Mouse (Mus musculus): ENCODE measurements around the gene E2f8.
A peak's percentile ranks its signal among the peaks of the same experiment; 100 is the strongest.

The E2f8 gene

DNA sequence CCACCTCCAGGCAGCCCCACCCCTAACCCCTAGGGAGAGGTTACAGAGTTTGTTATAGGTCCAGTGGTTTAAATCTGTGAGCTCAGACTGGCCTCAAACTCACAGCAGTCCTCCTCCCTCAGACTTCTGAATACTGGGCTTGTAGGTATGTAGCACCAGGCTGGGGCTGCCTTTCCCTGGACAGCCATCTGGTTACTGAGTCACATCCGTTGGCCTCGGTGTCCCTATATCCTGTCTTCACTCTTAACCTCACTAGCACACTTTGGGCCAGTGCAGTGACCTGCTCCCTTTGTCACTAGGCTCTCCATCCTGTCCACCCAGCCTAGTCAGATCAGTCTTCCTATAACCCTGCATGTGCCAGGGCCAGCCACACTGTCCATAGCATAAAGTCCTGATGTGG, 7.4 kb upstream of the E2f8 start:
- DNase-seq: no peak

- no peak for DNase-seq
Observed at GRCm38 (mm10) chr7:48887973-48888372, 6.6 kb upstream of the E2f8 start.

DNA sequence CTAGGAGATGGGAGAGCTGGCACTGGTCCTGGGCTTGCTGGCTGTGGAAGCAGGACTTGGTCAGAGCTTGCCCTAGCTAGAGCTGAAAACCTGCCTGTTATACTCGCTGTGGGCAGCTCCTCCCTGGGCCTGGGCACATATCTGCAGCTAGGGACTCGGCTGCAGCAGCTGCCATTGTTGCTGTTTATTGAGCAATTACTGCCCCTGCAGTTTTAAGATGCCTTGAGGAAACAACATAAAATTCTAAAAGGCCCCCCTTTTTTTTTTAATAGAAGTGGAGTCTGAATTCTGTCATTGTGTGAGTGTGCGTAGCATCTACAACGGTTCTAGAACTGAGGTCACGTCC, 2.8 kb upstream of the E2f8 start:
- DNase-seq: no peak

- no peak for DNase-seq
Observed at GRCm38 (mm10) chr7:48883525-48884265, 2.3 kb upstream of the E2f8 start.

DNA sequence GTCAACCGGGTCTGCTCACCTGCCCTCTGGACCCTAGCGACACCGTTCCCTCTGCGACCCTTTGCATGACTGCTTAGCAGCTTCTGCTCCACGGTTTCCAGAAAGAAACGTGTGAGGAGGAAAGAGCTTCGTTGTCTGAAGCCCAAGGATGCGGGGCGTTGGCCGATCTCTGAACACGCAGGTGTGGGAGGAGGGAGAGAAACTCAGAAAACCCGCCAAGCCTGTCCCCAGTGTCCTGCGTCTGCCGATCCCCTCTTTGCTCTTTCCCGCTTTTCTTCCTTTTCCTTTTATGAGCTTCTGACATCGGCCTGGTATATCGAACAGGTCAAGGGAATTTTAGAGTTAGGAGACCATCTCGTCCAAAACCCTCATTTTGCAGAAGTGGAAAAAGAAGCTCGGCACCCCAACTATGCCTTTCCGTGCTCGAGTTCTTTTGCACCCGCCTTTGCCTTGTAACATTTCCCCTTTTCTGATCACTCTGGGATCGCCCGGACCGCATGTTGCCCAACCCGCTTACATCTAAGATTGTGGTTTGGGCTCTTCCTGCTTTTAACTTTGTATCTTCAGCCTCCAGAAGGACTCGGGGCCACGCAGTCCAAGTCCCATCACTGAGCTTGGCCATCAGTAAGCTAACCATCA, 694 bp upstream of the E2f8 start:
- DNase-seq: no peak

DNA sequence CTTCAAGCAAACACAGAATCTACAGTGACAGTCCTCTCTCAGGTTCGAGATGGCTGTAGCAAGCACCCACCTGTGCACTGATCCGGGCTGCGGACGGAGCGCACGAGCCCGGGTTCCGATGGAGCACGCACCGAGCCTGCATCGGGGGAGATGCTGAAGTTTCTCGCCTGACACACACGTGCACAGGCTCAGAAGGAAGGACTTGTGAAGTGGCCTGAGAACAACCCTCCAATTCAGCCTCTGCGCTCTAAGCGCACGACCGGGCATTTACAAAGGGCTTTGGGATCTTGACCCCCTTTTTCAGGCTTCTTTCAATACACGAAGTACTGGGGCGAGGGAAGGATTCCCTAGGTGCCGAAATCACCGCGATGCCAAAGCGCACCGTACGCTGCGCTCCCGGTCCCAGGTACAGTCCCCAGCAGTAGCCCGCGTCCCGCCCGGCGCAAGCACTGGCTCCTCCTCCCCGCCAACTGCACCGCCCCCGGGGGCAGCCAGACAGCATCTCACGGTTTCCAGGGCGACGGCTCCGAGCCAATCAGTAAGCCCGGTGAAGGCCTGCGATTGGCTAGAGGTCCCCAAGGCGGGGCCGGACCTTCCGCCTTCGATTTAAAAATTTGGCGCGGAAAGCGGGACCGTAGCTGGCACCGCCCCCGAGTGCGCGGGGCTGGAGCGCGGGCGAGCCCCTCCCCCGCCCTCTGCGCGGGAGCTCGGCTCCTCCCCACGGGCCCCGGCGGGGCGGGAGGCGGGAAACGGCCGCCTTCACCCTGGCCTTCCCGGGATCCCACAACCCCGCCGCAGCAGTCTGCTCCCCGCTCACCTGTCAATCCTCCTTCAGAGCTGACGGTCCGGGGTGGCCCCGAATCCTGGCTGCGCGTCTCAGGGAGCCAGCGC, 560 bp downstream of the E2f8 start:
- peak; percentile 86 to 90 for DNase-seq

DNA sequence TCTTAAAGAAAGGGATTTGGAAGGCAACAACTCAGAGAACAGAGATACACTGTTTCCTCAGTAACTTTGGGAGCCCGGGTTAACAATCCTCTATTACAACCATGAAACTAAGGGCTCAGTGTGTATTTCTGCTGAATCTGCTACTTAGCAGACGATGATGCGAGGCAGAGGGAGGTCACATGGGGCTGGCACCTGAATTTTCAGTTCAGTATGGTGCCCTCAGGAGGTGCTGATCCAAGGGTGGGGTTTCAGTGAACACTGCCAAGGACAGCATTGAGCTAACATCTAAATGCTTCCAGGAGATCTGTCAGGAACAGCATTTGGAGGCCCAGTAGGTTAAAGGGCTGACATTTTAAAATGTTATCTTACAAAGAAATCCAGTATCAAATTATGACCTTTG, 1.8 kb downstream of the E2f8 start:
- no peak for DNase-seq

GRCm38 (mm10) chr7:48877786-48878390, 3.5 kb downstream of the E2f8 start:
- DNase-seq: no peak

DNA sequence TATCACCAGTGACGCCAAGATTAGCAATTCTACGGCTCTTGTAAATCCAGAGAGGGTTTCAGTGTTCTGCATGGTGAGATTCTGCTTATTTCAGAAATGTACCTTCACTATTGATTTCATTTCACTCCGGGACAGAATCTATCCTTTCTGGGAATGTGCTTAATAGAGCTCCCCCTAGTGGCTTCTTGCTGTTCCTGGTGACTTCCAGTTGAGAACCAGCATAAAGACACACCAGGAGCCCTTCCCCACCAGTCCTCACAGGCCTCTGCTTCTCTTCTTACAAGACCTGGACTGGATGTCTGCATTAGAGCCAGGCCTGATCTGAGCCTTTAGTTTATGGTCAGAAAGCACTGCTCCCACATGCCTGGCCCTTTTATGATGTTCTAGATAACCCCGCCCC, 4.9 kb downstream of the E2f8 start:
- DNase-seq: peak; percentile 56 to 58

GRCm38 (mm10) chr7:48875096-48875495, 6.3 kb downstream of the E2f8 start:
- DNase-seq: no peak

GRCm38 (mm10) chr7:48871292-48871691, 10.1 kb downstream of the E2f8 start:
- no peak for DNase-seq

DNA sequence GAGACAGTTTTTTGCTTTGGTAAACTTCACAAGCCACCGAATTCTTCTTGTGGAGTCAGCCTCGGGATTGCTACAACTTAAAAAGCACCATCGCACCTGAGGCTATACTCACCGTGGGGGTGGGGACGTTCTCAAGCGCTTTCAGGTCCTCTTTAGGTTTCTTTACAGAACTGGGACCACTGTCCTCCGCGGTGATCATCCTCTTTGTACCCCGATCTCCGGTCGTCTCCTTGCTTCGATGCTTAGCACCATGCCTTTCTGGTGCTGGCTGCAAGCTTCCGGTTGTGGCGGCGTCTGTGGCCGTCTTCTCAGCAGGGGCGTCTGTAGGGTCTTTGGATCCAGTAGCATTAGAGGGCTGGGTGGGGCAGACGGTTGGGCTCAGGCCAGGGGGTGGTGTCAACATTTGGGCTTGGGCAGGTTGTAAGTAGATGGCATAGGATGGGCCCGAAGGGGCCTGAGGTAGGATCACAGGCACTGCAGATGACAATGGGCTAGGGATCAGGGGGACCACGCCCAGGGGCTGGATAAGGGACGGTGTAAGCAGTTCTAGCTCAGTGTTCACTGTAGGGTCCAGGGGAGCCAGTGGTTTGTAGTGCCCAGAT, 10.7 kb downstream of the E2f8 start:
- DNase-seq: no peak

DNA sequence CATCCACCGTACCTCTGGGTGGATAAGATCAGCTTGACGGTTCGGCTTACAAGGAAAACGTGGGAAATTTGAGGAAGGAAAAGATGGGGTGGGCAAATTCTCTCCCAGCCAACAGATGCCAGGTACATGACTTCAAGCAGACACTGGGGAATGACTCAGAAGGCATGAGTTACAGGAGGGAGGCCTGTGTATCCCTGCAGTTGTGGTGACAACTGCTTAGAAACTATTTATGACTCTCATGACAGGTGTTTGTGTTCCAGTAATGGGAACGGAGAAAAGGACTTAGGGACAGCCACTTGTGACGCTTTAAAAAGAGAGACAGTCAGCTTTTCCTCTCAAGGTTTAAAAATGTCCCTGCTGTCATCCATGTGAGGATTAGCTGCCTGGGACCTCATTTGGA, 11.3 kb downstream of the E2f8 start:
- no peak for DNase-seq

DNA sequence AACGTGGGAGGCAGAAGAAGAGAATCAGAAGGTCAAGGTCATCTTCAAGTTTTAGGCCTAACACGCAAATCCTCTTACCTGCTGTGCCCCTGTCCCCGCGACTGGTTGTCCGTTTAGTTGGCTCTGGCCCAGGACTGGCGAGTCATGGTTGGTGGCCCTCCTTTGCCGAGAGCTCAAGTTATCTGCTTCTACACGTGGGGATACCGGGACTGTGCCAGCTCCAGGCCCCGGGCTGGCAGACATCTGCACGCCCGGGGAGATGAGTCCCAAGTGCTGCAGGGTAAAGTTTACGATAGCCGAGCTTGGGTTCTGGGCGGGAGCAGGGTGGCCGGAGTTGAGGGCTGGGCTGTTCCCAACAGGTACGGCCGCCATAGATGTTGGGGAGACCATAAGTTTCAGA, 13.8 kb downstream of the E2f8 start:
- no peak for DNase-seq

- no peak for DNase-seq
Observed at GRCm38 (mm10) chr7:48864671-48865458, 16.5 kb downstream of the E2f8 start.

DNA sequence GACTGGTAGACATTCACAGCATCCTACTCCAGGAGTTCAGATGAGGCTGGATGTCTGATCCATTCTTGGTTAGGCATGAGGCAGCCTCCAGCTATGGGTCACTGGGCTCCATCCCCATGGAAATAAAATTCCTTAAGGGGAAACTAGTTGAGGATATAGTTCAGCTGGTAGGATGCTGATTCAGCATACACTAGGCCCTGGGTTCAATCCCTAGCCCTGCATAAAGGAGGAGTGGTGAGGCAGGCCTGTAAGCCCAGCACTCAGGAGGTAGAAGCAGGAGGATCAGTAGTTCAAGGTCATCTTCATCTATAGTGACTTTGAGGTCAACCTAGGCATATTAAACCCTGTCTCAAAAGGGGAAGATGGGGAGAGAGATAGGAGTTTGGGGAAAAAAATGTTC, 17.2 kb downstream of the E2f8 start:
- no peak for DNase-seq

- DNase-seq: no peak
Observed at GRCm38 (mm10) chr7:48861796-48862195, 19.6 kb downstream of the E2f8 start.

DNA sequence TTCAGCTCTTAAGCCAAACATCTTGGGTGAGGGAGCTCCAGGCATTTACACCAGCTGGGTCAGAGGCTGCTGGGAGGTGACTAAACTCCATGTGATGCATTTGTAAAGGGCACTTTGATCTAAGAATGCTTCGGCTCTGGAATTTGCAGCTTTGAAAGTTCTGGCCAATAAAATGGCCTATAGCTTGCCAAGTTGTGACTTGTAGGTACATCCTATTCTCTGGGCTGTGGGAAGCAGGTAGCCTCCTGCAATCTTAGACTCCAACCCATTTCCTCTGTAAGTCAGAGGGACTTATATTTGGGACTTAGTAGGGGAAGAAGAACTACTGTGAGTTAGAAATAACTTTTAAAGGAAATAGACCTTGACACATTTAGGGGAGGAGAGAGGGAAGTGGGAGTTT, 20.4 kb downstream of the E2f8 start:
- DNase-seq: no peak

- no peak for DNase-seq
Observed at GRCm38 (mm10) chr7:48859362-48859761, 22.0 kb downstream of the E2f8 start.

GRCm38 (mm10) chr7:48858257-48858656, 23.1 kb downstream of the E2f8 start:
- no peak for DNase-seq

DNA sequence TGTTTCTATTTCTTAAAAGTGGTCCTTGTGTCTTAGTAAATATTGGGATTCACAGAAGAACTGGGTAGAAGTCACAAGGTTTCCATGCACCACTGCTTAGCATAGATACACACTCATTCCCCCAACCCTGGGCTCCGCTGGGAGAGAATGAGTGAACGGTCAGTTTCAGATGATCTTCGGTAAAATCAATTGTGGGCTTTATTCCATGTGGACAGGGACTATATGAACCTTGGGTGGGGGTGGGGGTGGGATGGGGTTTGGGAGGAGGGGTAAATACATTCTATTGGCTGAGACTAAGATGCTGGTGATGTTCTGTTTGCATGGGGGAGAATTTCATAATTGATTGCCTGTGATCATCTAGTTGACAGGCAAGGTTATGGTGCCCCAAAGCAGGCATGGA, 25.9 kb downstream of the E2f8 start:
- DNase-seq: no peak

DNA sequence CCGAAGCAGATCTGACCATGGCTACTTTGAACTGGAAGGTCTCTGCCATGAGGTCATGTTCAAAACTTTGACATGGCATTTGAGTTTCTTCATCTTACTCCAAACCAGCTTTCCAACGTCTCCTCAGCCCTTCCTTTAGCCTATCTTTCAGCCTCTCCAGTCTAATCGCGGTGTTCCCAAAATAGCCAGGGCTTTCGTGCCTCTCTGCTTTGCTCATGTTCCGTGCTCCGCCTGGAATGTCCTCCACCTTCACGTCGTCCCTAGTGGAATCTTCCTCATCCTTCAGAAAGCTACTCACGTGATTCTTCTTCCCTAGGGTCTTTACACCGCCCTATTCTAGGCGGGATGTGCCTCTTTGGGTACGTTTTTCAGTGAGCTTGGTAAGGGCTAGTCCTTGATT, 27.9 kb downstream of the E2f8 start:
- DNase-seq: no peak
